Mouse (Mus musculus): ENCODE results near the gene Armh1.
"Not testable (repeated sequence)": the region's sequence is repeated elsewhere in the genome, so short reads cannot be mapped to it uniquely, and the experiment has no call there.

Gene Armh1

GRCm38 (mm10) chr4:117267831-117268437 is 16.0 kb upstream of the Armh1 start:
- DNase-seq (ENCODE audit: low spot score in 2 of 2), result no peak

- DNase-seq (ENCODE audit: low spot score in 2 of 2), result peak; percentile 49 to 76
These were observed 15.4 kb upstream of the Armh1 start for GRCm38 (mm10) chr4:117267284-117267683.

- DNase-seq (ENCODE audit: low spot score in 2 of 2), result no peak
These were observed 11.1 kb upstream of the Armh1 start for GRCm38 (mm10) chr4:117262987-117263386.

- no peak for DNase-seq (ENCODE audit: low spot score in 2 of 2)
These were observed 10.4 kb upstream of the Armh1 start for GRCm38 (mm10) chr4:117262101-117262913.

- DNase-seq (ENCODE audit: low spot score in 2 of 2), result no peak
These were observed 9.3 kb upstream of the Armh1 start for GRCm38 (mm10) chr4:117261222-117261621.

- not testable (repeated sequence) for DNase-seq (ENCODE audit: low spot score in 2 of 2)
These were observed 8.0 kb upstream of the Armh1 start for GRCm38 (mm10) chr4:117259909-117260308.

GRCm38 (mm10) chr4:117254672-117255071 is 2.7 kb upstream of the Armh1 start:
- no peak for DNase-seq (ENCODE audit: low spot score in 2 of 2)

- DNase-seq (ENCODE audit: low spot score in 2 of 2), result no peak
These were observed 2.2 kb upstream of the Armh1 start for GRCm38 (mm10) chr4:117254017-117254627.

GRCm38 (mm10) chr4:117253218-117254016 is 1.5 kb upstream of the Armh1 start:
- DNase-seq (ENCODE audit: low spot score in 2 of 2), result no peak

- no peak for DNase-seq (ENCODE audit: low spot score in 2 of 2)
These were observed 830 bp upstream of the Armh1 start for GRCm38 (mm10) chr4:117252755-117253154.

GRCm38 (mm10) chr4:117252351-117252750 is 426 bp upstream of the Armh1 start:
- DNase-seq (ENCODE audit: low spot score in 2 of 2), result peak; percentile 54 to 58

GRCm38 (mm10) chr4:117250982-117251381 is 943 bp downstream of the Armh1 start:
- DNase-seq (ENCODE audit: low spot score in 2 of 2), result no peak

- DNase-seq (ENCODE audit: low spot score in 2 of 2), result peak in 1 of 2 experiments; percentile 4
These were observed 11.1 kb downstream of the Armh1 start for GRCm38 (mm10) chr4:117240867-117241266.

- DNase-seq (ENCODE audit: low spot score in 2 of 2), result no peak
These were observed 12.8 kb downstream of the Armh1 start for GRCm38 (mm10) chr4:117239153-117239552.

GRCm38 (mm10) chr4:117235822-117236221 is 16.1 kb downstream of the Armh1 start:
- DNase-seq (ENCODE audit: low spot score in 2 of 2), result no peak

- no peak for DNase-seq (ENCODE audit: low spot score in 2 of 2)
These were observed 17.7 kb downstream of the Armh1 start for GRCm38 (mm10) chr4:117234166-117234741.

- DNase-seq (ENCODE audit: low spot score in 2 of 2), result no peak
These were observed 20.7 kb downstream of the Armh1 start for GRCm38 (mm10) chr4:117231208-117231607.

- DNase-seq (ENCODE audit: low spot score in 2 of 2), result no peak
These were observed 21.6 kb downstream of the Armh1 start for GRCm38 (mm10) chr4:117230331-117230730.

- DNase-seq (ENCODE audit: low spot score in 2 of 2), result no peak
These were observed 22.3 kb downstream of the Armh1 start for GRCm38 (mm10) chr4:117229590-117229989.

GRCm38 (mm10) chr4:117225250-117225649 is 26.7 kb downstream of the Armh1 start:
- DNase-seq (ENCODE audit: low spot score in 2 of 2), result no peak

GRCm38 (mm10) chr4:117224122-117224521 is 27.8 kb downstream of the Armh1 start:
- DNase-seq (ENCODE audit: low spot score in 2 of 2), result no peak

GRCm38 (mm10) chr4:117223001-117223400 is 28.9 kb downstream of the Armh1 start:
- DNase-seq (ENCODE audit: low spot score in 2 of 2), result no peak

All from heart, adult 9 months (tissue).